Mouse (Mus musculus) olfactory bulb, adult 2 months (tissue): Measurements from ENCODE around the gene Angptl2.

ENCODE experiments used
- CTCF ChIP-seq: fragments of 200-500 bp; IDR thresholded peaks from 2 replicates; pipeline ENCODE4 v1.5.1; 2012; ENCODE audit warnings: low read depth, mild to moderate bottlenecking, low read length, moderate library complexity; ENCODE audit not compliant: insufficient read depth
- POLR2A ChIP-seq: fragments of 200-500 bp; IDR thresholded peaks from 2 replicates; pipeline ENCODE4 v1.6.1; 2012; ENCODE audit warnings: mild to moderate bottlenecking, low read depth, low read length, moderate library complexity; ENCODE audit not compliant: insufficient read depth

DNA sequence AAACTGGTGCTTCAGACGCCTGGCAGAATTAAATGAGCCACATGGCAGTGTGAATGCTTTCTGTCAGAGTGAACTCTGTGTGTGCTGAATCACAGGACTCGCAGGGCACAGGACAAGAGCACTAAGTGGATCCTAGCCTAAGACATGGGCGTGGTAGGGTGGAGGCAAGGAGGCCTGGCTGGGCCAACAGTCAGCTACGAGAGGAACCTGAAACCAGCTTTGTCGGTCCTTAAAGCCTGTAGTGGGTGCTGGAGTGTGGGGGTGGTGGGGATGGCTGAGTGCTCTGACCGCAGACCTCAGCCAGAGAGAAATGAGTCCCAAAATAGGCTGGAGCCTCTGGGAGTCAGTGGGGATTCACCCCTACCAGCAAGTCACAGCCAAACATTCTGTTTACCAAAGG is 12.6 kb upstream of the Angptl2 start:
- TF ChIP-seq CTCF = no peak
- TF ChIP-seq POLR2A = no peak
